Mouse (Mus musculus) MEL (cell line): ENCODE results near the gene Atxn7l3. TPM values are rescaled to one million over a fixed set of nuclear protein-coding genes. Genes with fewer than 3 reads are reported as not detected.

Experiments used
- DNase-seq: peaks from one replicate; pipeline ENCODE4 v3.0.0; 2011; ENCODE audit warnings: low read depth, low spot score
- H3K27ac ChIP-seq: 2 replicates; pipeline ENCODE4 v1.5.1; 2012; ENCODE audit warnings: low read depth, mild to moderate bottlenecking, control low read depth, low read length, moderate library complexity; ENCODE audit not compliant: control insufficient read depth
- H3K27me3 ChIP-seq, 2 experiments: fragments of 150-350 bp in 1 of 2; sonication (generic) in 1 of 2; 2 replicates each; pipeline ENCODE4 v1.6.1; 2012; ENCODE audit warnings: low read length in 2 of 2, mild to moderate bottlenecking in 2 of 2, improper control_type of control experiment in 1 of 2, moderate library complexity in 1 of 2; ENCODE audit not compliant: insufficient read depth in 2 of 2, control insufficient read depth in 1 of 2
- H3K36me3 ChIP-seq, 2 experiments: 2 replicates each; pipeline ENCODE4 v1.6.1; 2012 to 2014; ENCODE audit warnings: low read length in 2 of 2, improper control_type of control experiment in 1 of 2, inconsistent platforms in 1 of 2, mild to moderate bottlenecking in 1 of 2; ENCODE audit not compliant: insufficient read depth in 2 of 2, control insufficient read depth in 1 of 2
- H3K4me1 ChIP-seq, 2 experiments: fragments of 150-350 bp in 1 of 2; sonication (generic) in 1 of 2; 2 replicates each; pipeline ENCODE4 v1.6.1; 2012; ENCODE audit warnings: low read length in 2 of 2, improper control_type of control experiment in 1 of 2, mild to moderate bottlenecking in 1 of 2; ENCODE audit not compliant: insufficient read depth in 2 of 2, control insufficient read depth in 1 of 2
- H3K4me3 ChIP-seq, 2 experiments: fragments of 150-350 bp in 1 of 2; sonication (generic) in 1 of 2; 2 replicates each; pipeline ENCODE4 v1.5.1; 2012; ENCODE audit warnings: low read depth in 2 of 2, low read length in 2 of 2, mild to moderate bottlenecking in 2 of 2, moderate library complexity in 2 of 2, control low read depth in 1 of 2, improper control_type of control experiment in 1 of 2; ENCODE audit not compliant: control insufficient read depth in 1 of 2, insufficient read depth in 1 of 2
- H3K79me2 ChIP-seq: 2 replicates; pipeline ENCODE4 v1.6.1; 2012; ENCODE audit warnings: mild to moderate bottlenecking, low read length, moderate library complexity; ENCODE audit not compliant: control insufficient read depth, poor library complexity, insufficient read depth
- H3K9ac ChIP-seq: 2 replicates; pipeline ENCODE4 v1.6.1; 2012; ENCODE audit warnings: low read depth, mild to moderate bottlenecking, control low read depth, low read length, moderate library complexity; ENCODE audit not compliant: control insufficient read depth, poor library complexity, severe bottlenecking
- H3K9me3 ChIP-seq: fragments of 150-350 bp; sonication (generic); replicated peaks from 2 replicates; pipeline ENCODE4 v1.6.1; 2012; ENCODE audit warnings: mild to moderate bottlenecking, low read length, improper control_type of control experiment, moderate library complexity; ENCODE audit not compliant: insufficient read depth
- CHD2 ChIP-seq: IDR thresholded peaks from 2 replicates; pipeline ENCODE4 v1.6.1; 2011; ENCODE audit warnings: low read length, improper control_type of control experiment
- E2F4 ChIP-seq: IDR thresholded peaks from 2 replicates; pipeline ENCODE4 v1.6.1; 2011; ENCODE audit warnings: low read depth, low read length, improper control_type of control experiment, borderline replicate concordance
- GATA1 ChIP-seq: IDR thresholded peaks from 2 replicates; pipeline ENCODE4 v1.6.1; 2011; ENCODE audit warnings: low read depth, low read length, improper control_type of control experiment
- JUND ChIP-seq: IDR thresholded peaks from 2 replicates; pipeline ENCODE4 v1.6.1; 2011; ENCODE audit warnings: low read depth, mild to moderate bottlenecking, improper control_type of control experiment, low read length
- MAFK ChIP-seq: IDR thresholded peaks from 2 replicates; pipeline ENCODE4 v1.6.1; 2011; ENCODE audit warnings: low read depth, mild to moderate bottlenecking, low read length, improper control_type of control experiment, borderline replicate concordance
- MAX ChIP-seq: IDR thresholded peaks from 2 replicates; pipeline ENCODE4 v1.6.1; 2011; ENCODE audit warnings: low read length, improper control_type of control experiment
- MAZ ChIP-seq: IDR thresholded peaks from 2 replicates; pipeline ENCODE4 v1.6.1; 2012; ENCODE audit warnings: low read depth, mild to moderate bottlenecking, inconsistent platforms, low read length, improper control_type of control experiment
- MXI1 ChIP-seq: IDR thresholded peaks from 2 replicates; pipeline ENCODE4 v1.6.1; 2011; ENCODE audit warnings: mild to moderate bottlenecking, low read depth, low read length, improper control_type of control experiment
- NRF1 ChIP-seq: IDR thresholded peaks from 2 replicates; pipeline ENCODE4 v1.6.1; 2014; ENCODE audit warnings: low read depth, mild to moderate bottlenecking, inconsistent platforms, low read length, improper control_type of control experiment, moderate library complexity; ENCODE audit not compliant: poor library complexity, insufficient read depth, severe bottlenecking
- RAD21 ChIP-seq: IDR thresholded peaks from 2 replicates; pipeline ENCODE4 v1.6.1; 2011; ENCODE audit warnings: mild to moderate bottlenecking, low read depth, low read length, improper control_type of control experiment
- SMC3 ChIP-seq: IDR thresholded peaks from 2 replicates; pipeline ENCODE4 v1.6.1; 2011; ENCODE audit warnings: low read depth, low read length, improper control_type of control experiment
- TBP ChIP-seq: IDR thresholded peaks from 2 replicates; pipeline ENCODE4 v1.8.0; 2011; ENCODE audit warnings: low read depth, low read length, improper control_type of control experiment
- TCF12 ChIP-seq: IDR thresholded peaks from 2 replicates; pipeline ENCODE4 v1.6.1; 2014; ENCODE audit warnings: low read depth, mild to moderate bottlenecking, inconsistent platforms, low read length, improper control_type of control experiment, moderate library complexity
- UBTF ChIP-seq: IDR thresholded peaks from 2 replicates; pipeline ENCODE4 v1.6.1; 2012; ENCODE audit warnings: low read depth, mild to moderate bottlenecking, inconsistent platforms, low read length, improper control_type of control experiment, moderate library complexity, borderline replicate concordance; ENCODE audit not compliant: insufficient read depth
- USF2 ChIP-seq, 2 experiments: IDR thresholded peaks; 2 replicates each; pipeline ENCODE4 v1.6.1; 2011 to 2012; ENCODE audit warnings: improper control_type of control experiment in 2 of 2, low read length in 2 of 2, borderline replicate concordance in 1 of 2, inconsistent platforms in 1 of 2, low read depth in 1 of 2, mild to moderate bottlenecking in 1 of 2; ENCODE audit not compliant: insufficient read depth in 1 of 2
- ZKSCAN1 ChIP-seq: IDR thresholded peaks from 2 replicates; pipeline ENCODE4 v1.6.1; 2012; ENCODE audit warnings: low read depth, mild to moderate bottlenecking, inconsistent platforms, low read length, improper control_type of control experiment, moderate library complexity
- ZNF384 ChIP-seq: IDR thresholded peaks from 2 replicates; pipeline ENCODE4 v1.6.1; 2012; ENCODE audit warnings: low read depth, mild to moderate bottlenecking, inconsistent platforms, low read length, improper control_type of control experiment
- polyA plus RNA-seq, 2 experiments: library from polyadenylated mRNA; stranded (reverse) in 1 of 2; unstranded in 1 of 2; fragments of >175 nt in 1 of 2; fragments of >200 nt in 1 of 2; gene quantifications; 2 replicates each; pipeline versions ENCODE4 v1.2.1 to v1.2.4; 2012; ENCODE audit warnings: low replicate concordance in 2 of 2, low read depth in 1 of 2; ENCODE audit not compliant: insufficient read length in 2 of 2, insufficient read depth in 1 of 2, missing spikeins in 1 of 2
- total RNA-seq: library from RNA; depleted of rRNA; stranded (reverse); fragments of 300-350 nt; gene quantifications from 2 replicates; pipeline ENCODE4 v1.2.3, GENCODE M21; 2012

The Atxn7l3 gene
- total and polyA plus RNA-seq, 3 experiments: 39.4 to 53.0 (median 46.7) TPM

- H3K4me1 ChIP-seq: peaks cover 8 to 15% of the 10 kb centered on the region in 2 experiments
- no peak overlapping the region for H3K4me3 ChIP-seq
- H3K9ac ChIP-seq: no peak overlapping the region
- H3K27me3 ChIP-seq: no peaks in the 10 kb centered on the region
- no peaks in the 10 kb centered on the region for H3K9me3 ChIP-seq
- peaks cover 0 to 10% of the 10 kb centered on the region in 2 experiments; a peak in 2 of 4 replicates for H3K36me3 ChIP-seq
- no peak for TF ChIP-seq MXI1
- no peak for TF ChIP-seq MAFK
- TF ChIP-seq, all 39 proteins: peak for 0
- DNase-seq: no peak
- Histone ChIP-seq H3K27ac (no peak overlapping the region), H3K79me2 (peaks cover 7% of the 10 kb centered on the region)
These were observed 16.8 kb downstream of the Atxn7l3 start for GRCm38 (mm10) chr11:102279595-102279994.

DNA sequence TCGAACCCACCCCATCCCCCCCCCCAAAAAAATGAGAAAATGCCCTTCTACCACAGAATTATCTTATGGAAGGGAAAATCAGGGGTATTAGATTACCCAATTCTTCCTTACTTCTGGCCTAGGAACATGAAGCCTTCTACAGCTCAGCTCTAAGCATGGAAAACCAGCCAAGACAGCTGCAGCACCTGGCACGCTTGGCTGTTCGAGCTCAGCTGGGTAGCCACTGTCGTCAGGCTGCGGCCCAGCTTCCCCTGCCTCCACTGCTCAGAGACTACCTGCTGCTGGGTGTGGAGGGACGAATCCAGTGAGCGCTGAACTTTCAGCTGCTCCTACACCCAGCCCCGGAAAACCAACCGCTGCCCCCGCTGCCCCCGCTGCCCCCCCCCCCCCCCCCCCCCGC, 18.7 kb downstream of the Atxn7l3 start:
- no peak overlapping the region for H3K4me3 ChIP-seq
- no peak for TF ChIP-seq GATA1
- no peak for TF ChIP-seq ZNF384
- TF ChIP-seq NRF1: no peak
- TF ChIP-seq MAZ: no peak
- no peak for TF ChIP-seq RAD21
- TF ChIP-seq TCF12: no peak
- no peak for TF ChIP-seq TBP
- TF ChIP-seq SMC3: no peak
- TF ChIP-seq CHD2: no peak
- no peak for TF ChIP-seq UBTF
- TF ChIP-seq JUND: no peak
- TF ChIP-seq USF2 (IDR thresholded peaks at IDR 0.05; ENCODE audit: borderline replicate concordance in 1 of 2, insufficient read depth in 1 of 2, low read depth in 1 of 2, low read length in 2 of 2): no peak
- no peak for TF ChIP-seq ZKSCAN1
- no peak for TF ChIP-seq E2F4
- no peak for TF ChIP-seq MAX
- H3K27me3 ChIP-seq: no peaks in the 10 kb centered on the region
- H3K79me2 ChIP-seq: peaks cover 7% of the 10 kb centered on the region
- no peaks in the 10 kb centered on the region for H3K9me3 ChIP-seq
- no peak for DNase-seq
- no peak overlapping the region for H3K9ac ChIP-seq
- no peak overlapping the region for H3K27ac ChIP-seq
- peaks cover 0 to 8% of the 10 kb centered on the region in 2 experiments; a peak in 2 of 4 replicates for H3K36me3 ChIP-seq
- peaks cover 8 to 12% of the 10 kb centered on the region in 2 experiments for H3K4me1 ChIP-seq
